Mouse (Mus musculus) lung, postnatal 0 days (tissue): ENCODE data around the gene Catsper1. TPM values are rescaled to one million over a fixed set of nuclear protein-coding genes. Genes with fewer than 3 reads are reported as not detected.

Source experiments
- ATAC-seq: fragments of 200-750 bp; cut with Nextera tagmentation; 2 replicates; pipeline ENCODE4 v1.8.0; 2017; ENCODE audit warnings: moderate library complexity
- DNase-seq: peaks from one replicate; pipeline ENCODE4 v3.0.0-alpha.2; 2016; ENCODE audit warnings: low spot score
- H3K27ac ChIP-seq: fragments of 300-500 bp; sonication (generic); 2 replicates; pipeline ENCODE4 v1.5.1; 2014; ENCODE audit warnings: antibody characterized with exemption, mild to moderate bottlenecking, low read length, mixed read lengths
- H3K27me3 ChIP-seq: fragments of 300-500 bp; sonication (generic); replicated peaks from 2 replicates; pipeline ENCODE4 v1.6.1; 2014; ENCODE audit warnings: low read length, mixed read lengths; ENCODE audit not compliant: insufficient read depth
- H3K36me3 ChIP-seq: fragments of 300-500 bp; sonication (generic); 2 replicates; pipeline ENCODE4 v1.6.1; 2014; ENCODE audit warnings: low read length, mixed read lengths; ENCODE audit not compliant: insufficient read depth
- H3K4me1 ChIP-seq: fragments of 300-500 bp; sonication (generic); 2 replicates; pipeline ENCODE4 v1.6.1; 2014; ENCODE audit warnings: antibody characterized with exemption, low read depth, low read length, mixed read lengths; ENCODE audit not compliant: insufficient read depth
- H3K4me2 ChIP-seq: fragments of 300-500 bp; sonication (generic); replicated peaks from 2 replicates; pipeline ENCODE4 v1.6.1; 2014; ENCODE audit warnings: low read depth, mild to moderate bottlenecking, low read length, moderate library complexity, mixed read lengths
- H3K4me3 ChIP-seq: fragments of 300-500 bp; sonication (generic); 2 replicates; pipeline ENCODE4 v1.5.1; 2014; ENCODE audit warnings: low read depth, low read length
- H3K9ac ChIP-seq: fragments of 300-500 bp; sonication (generic); replicated peaks from 2 replicates; pipeline ENCODE4 v1.6.1; 2014; ENCODE audit warnings: low read depth, mild to moderate bottlenecking
- H3K9me3 ChIP-seq: fragments of 300-500 bp; sonication (generic); 2 replicates; pipeline ENCODE4 v1.6.1; 2016; ENCODE audit warnings: low read length, mixed read lengths
- CTCF ChIP-seq: IDR thresholded peaks from 2 replicates; pipeline ENCODE4 v1.5.1; 2016; ENCODE audit warnings: antibody characterized with exemption, mild to moderate bottlenecking
- EP300 ChIP-seq: IDR thresholded peaks from 2 replicates; pipeline ENCODE4 v1.6.1; 2016; ENCODE audit warnings: antibody characterized with exemption, mild to moderate bottlenecking, control low read depth
- WGBS: fragments of 180-500 bp; shearing (Covaris S2); extraction: QIAGEN DNeasy Blood & Tissue Kit; methylation state at CpG from one replicate; pipeline ENCODE4 v1.1.7; 2014; 5-methylcytosine and 5-hydroxymethylcytosine counted together
- polyA plus RNA-seq: library from polyadenylated mRNA; unstranded; fragments of >200 nt; fragmentation: Nextera tagmentation; extraction: Ambion mirVana; gene quantifications from 2 replicates; pipeline ENCODE4 v1.2.1, GENCODE M21; 2015

Catsper1 gene
- polyA plus RNA-seq, 1 experiment from 2014 or later, result not detected

DNA sequence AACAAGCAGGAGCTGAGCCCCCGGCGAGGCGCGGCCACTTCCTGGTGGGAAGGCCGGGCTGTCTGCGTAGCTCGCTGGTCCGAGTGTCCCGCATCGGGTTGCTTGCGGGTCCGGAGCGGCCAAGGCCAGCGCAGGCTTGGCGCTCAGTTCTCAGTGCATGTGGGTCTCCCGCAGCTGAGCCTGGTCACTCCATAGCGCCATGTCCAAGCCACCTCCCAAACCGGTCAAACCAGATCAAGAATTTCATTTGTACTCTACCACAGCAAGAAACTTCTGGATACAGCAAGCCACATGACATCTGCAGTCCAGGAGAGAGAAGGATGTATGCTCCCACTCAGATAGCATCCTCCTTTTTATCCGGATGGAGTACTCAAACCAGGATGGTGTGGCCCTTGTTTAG, 7.6 kb upstream of the Catsper1 start:
- TF ChIP-seq EP300, result no peak
- TF ChIP-seq CTCF, result no peak
- no peak overlapping the region for H3K4me2 ChIP-seq
- H3K27me3 ChIP-seq, result no peaks in the 10 kb centered on the region
- H3K36me3 ChIP-seq, result no peaks in the 10 kb centered on the region
- peak; percentile 31 for DNase-seq
- H3K9ac ChIP-seq, result no peak overlapping the region
- 55% methylated on average over 19 of the region's 19 CpGs for WGBS
- no peak overlapping the region for H3K4me3 ChIP-seq
- H3K4me1 ChIP-seq, result no peaks in the 10 kb centered on the region
- no peaks in the 10 kb centered on the region for H3K9me3 ChIP-seq
- no peak overlapping the region for H3K27ac ChIP-seq
- no peak for ATAC-seq

DNA sequence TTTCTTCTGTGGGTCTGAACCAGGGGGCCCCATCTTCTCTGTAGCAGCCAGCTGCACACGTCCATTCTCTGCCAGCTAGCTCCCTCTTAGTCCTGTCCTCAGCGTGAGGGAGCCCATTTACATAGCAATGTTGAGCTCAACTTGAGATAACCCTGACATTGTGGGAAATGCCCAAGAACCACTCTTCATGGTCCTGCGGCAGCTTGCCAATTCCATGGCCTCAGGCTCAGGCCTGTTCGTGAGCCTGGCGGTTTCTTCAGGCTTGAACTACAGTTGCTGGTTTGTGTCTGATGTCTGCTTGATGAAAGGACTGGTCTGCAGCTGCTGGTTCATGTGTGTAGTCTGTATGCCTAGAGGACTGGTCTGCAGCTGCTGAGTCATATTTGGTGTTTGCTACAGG, 800 bp upstream of the Catsper1 start:
- Histone ChIP-seq H3K9me3 (no peaks in the 10 kb centered on the region), H3K27ac (no peak overlapping the region), H3K36me3 (no peaks in the 10 kb centered on the region), H3K9ac (no peak overlapping the region), H3K4me2 (no peak overlapping the region), H3K27me3 (no peaks in the 10 kb centered on the region), H3K4me3 (no peak overlapping the region), H3K4me1 (no peaks in the 10 kb centered on the region)
- DNase-seq (no peak), ATAC-seq (no peak)
- 57% methylated on average over 5 of the region's 5 CpGs for WGBS
- TF ChIP-seq EP300 (no peak), CTCF (no peak)

DNA sequence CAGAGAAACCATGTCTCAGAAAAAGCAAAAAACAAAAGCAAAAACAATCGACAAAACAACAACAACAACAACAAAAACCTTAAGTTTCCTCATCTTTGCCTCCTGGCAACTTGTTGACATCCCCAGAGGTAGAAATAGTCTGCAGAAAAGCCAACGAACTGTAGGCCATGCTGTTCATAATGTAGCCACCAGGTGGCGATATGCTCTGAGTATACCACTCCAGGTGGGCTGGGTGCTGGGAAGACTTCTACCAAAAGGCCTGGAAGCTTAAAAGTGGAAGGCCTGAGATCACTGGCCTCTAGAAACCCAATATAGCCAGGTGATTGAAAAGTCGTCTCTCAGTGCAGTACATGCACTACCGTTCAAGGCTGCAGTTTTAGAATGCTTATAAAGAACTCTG, 2.4 kb downstream of the Catsper1 start:
- no peaks in the 10 kb centered on the region for H3K27me3 ChIP-seq
- WGBS, result 10% methylated on average over 5 of the region's 5 CpGs

DNA sequence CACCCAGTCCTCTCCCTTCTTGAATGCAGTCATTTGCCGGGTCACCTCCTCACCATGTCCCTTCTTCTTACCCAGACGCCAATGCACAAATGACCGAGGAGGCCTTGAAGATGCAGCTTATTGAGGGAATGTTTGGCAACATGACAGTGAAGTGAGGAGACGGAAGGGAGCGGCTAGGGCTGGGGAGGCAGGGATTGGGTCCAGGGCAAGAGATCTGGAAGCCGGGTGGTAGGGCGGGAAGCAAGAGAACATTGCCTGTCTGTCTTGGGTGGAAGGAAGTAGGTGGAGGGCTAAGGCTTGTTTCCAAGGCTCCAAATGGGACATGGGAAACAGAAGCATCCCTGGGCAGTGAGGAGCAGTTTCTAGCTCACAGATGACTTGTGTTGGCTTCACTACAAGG, 5.8 kb downstream of the Catsper1 start:
- ATAC-seq (no peak), DNase-seq (no peak)
- H3K9me3 ChIP-seq, result no peaks in the 10 kb centered on the region
- TF ChIP-seq EP300 (no peak), CTCF (no peak)
- H3K4me3 ChIP-seq, result no peak overlapping the region
- H3K4me1 ChIP-seq, result no peaks in the 10 kb centered on the region
- H3K9ac ChIP-seq, result no peak overlapping the region
- 88% methylated on average over 7 of the region's 7 CpGs for WGBS
- no peak overlapping the region for H3K27ac ChIP-seq
- H3K27me3 ChIP-seq, result no peaks in the 10 kb centered on the region
- no peak overlapping the region for H3K4me2 ChIP-seq
- H3K36me3 ChIP-seq, result no peaks in the 10 kb centered on the region

More for the DNA sequence above, 2.4 kb downstream of the Catsper1 start:
- H3K36me3 ChIP-seq, result no peaks in the 10 kb centered on the region
- 0 out of 2 replicates have a peak, but pooled peaks have one; percentile 30 for ATAC-seq
- H3K9me3 ChIP-seq, result no peaks in the 10 kb centered on the region
- no peak overlapping the region for H3K27ac ChIP-seq
- no peak overlapping the region for H3K4me2 ChIP-seq
- no peaks in the 10 kb centered on the region for H3K4me1 ChIP-seq
- no peak overlapping the region for H3K4me3 ChIP-seq
- no peak overlapping the region for H3K9ac ChIP-seq
- DNase-seq, result peak; percentile 76
- TF ChIP-seq CTCF (peak; percentile 91), EP300 (no peak)

DNA sequence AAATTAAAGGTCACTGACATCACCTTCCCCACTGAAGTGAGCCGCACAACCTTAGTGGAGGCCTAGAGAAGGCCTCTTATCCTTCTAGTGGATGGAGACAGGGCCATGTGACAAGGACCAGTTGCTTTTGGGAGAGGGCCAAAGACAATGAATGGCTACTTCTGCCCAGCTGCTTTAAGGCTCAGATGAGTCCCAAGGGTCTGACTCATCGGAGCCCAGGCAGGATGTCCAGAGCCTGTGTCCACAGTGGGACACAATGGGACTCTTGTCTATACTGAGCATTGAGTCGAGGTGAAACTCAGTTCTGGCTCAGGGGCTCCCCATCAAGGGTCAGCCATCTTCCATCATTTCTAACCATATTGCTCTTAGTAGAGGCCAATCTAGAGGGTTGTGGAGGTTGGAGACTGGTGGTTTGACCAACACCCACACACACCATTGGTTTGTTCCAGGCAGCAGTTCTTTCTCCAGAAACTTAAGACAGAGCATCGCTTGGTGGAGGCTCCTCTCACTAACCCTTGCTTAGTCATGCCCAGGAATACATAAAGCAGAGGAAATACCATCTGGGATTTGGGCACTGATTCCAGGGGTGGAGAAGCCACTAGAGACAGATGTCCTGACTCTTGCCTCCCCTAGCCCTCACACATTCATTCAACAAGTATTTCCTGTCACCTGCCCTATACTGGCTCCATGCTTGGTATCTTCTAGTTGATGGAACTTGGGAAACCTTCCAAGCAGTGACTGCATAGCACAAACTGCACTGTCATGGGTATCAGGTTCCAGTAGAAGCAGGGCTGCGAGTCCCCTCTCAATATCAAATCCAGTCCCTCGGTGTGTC, 10.0 kb downstream of the Catsper1 start:
- no peak for ATAC-seq
- Histone ChIP-seq H3K4me1 (no peaks in the 10 kb centered on the region), H3K36me3 (no peaks in the 10 kb centered on the region), H3K4me3 (no peak overlapping the region), H3K27ac (no peak overlapping the region), H3K9ac (no peak overlapping the region), H3K27me3 (no peaks in the 10 kb centered on the region), H3K4me2 (no peak overlapping the region), H3K9me3 (no peaks in the 10 kb centered on the region)
- no peak for DNase-seq
- WGBS, result 66% methylated on average over 6 of the region's 6 CpGs
- TF ChIP-seq EP300 (no peak), CTCF (no peak)

DNA sequence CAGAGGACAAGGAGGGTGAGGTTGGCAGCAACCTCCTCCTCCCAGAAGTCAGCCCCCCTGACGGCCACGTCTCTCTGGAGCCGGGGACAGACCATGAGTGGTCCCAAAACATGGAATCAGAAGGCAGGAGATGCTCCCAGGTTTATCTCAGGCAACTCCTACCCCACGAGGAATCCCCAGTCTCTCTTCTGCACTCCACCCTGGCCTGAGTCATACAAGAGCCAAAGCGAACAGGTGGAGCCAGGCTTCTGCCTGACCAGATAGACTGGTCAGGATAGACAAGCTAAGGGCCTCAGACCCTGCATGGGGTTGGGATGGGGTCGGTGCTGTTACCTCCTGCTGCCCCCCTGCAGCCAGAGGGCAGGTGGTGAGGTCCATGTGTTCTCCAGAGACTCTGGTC, 12.5 kb downstream of the Catsper1 start:
- H3K4me2 ChIP-seq, result no peak overlapping the region
- H3K9me3 ChIP-seq, result no peaks in the 10 kb centered on the region
- no peak for ATAC-seq
- no peak overlapping the region for H3K4me3 ChIP-seq
- TF ChIP-seq CTCF (no peak), EP300 (no peak)
- no peaks in the 10 kb centered on the region for H3K27me3 ChIP-seq
- H3K4me1 ChIP-seq, result no peaks in the 10 kb centered on the region
- WGBS, result 75% methylated on average over 6 of the region's 6 CpGs
- DNase-seq, result no peak
- H3K36me3 ChIP-seq, result no peaks in the 10 kb centered on the region
- H3K9ac ChIP-seq, result no peak overlapping the region
- H3K27ac ChIP-seq, result no peak overlapping the region
